Mouse (Mus musculus): ENCODE data around the gene Ccdc12. TPM values are rescaled to one million over a fixed set of nuclear protein-coding genes. Genes with fewer than 3 reads are reported as not detected.
"Not testable (repeated sequence)": the region's sequence is repeated elsewhere in the genome, so short reads cannot be mapped to it uniquely, and the experiment has no call there.

Gene Ccdc12
- polyA plus RNA-seq, 1 experiment from 2014 or later, result 88.1 TPM

GRCm38 (mm10) chr9:110672462-110673106 is 16.3 kb downstream of the Ccdc12 start:
- in situ Hi-C loops (cut with MboI; ENCODE audit: low pct_unique_long_range_greater_than_20kb), result no loop called here
- ATAC-seq, result peak; percentile 74

GRCm38 (mm10) chr9:110673107-110673752 is 16.9 kb downstream of the Ccdc12 start:
- CTCF ChIA-PET, result interaction anchor here (2.9 kb wide), 1 partner anchor 12 kb away, joined by 19 read pairs; no protein-coding TSS in a partner anchor
- no peaks in the 10 kb centered on the region for H3K27me3 ChIP-seq
- TF ChIP-seq CTCF (IDR thresholded peaks at IDR 0.05), result no peak
- in situ Hi-C loops (cut with MboI; ENCODE audit: low pct_unique_long_range_greater_than_20kb), result no loop called here
- POLR2A ChIA-PET, result interaction anchor here (0.5 kb wide), 1 partner anchor 122 kb away, joined by 3 read pairs; no protein-coding TSS in a partner anchor
- DNase-seq (ENCODE audit: low read depth, low spot score), result no peak
- no peak for ATAC-seq

More at GRCm38 (mm10) chr9:110672462-110673106, 16.3 kb downstream of the Ccdc12 start:
- POLR2A ChIA-PET, result interaction anchor here (0.5 to 1.0 kb wide), 2 partner anchors 12 to 121 kb away, joined by 3 read pairs; no protein-coding TSS in a partner anchor
- CTCF ChIA-PET, result interaction anchor here (2.9 kb wide), 1 partner anchor 13 kb away, joined by 19 read pairs; no protein-coding TSS in a partner anchor
- no peak for DNase-seq (ENCODE audit: low read depth, low spot score)
- no peak for TF ChIP-seq CTCF (IDR thresholded peaks at IDR 0.05)
- no peaks in the 10 kb centered on the region for H3K27me3 ChIP-seq

GRCm38 (mm10) chr9:110676492-110676911 is 20.2 kb downstream of the Ccdc12 start:
- in situ Hi-C loops (cut with MboI; ENCODE audit: low pct_unique_long_range_greater_than_20kb), result no loop called here
- no peak for DNase-seq (ENCODE audit: low read depth, low spot score)
- no peak for TF ChIP-seq CTCF (IDR thresholded peaks at IDR 0.05)
- H3K27me3 ChIP-seq, result no peaks in the 10 kb centered on the region
- no peak for ATAC-seq
- CTCF ChIA-PET, result no interaction called here
- POLR2A ChIA-PET, result no interaction called here

GRCm38 (mm10) chr9:110678886-110679285 is 22.6 kb downstream of the Ccdc12 start:
- DNase-seq (ENCODE audit: low read depth, low spot score), result no peak
- ATAC-seq, result no peak
- H3K27me3 ChIP-seq, result no peaks in the 10 kb centered on the region
- TF ChIP-seq CTCF (IDR thresholded peaks at IDR 0.05), result no peak
- in situ Hi-C loops (cut with MboI; ENCODE audit: low pct_unique_long_range_greater_than_20kb), result no loop called here
- CTCF ChIA-PET, result interaction anchor here (0.9 to 1.5 kb wide), 3 partner anchors 8 to 31 kb away, joined by 3 to 5 read pairs (median 3); no protein-coding TSS in a partner anchor
- POLR2A ChIA-PET, result no interaction called here

- DNase-seq (ENCODE audit: low read depth, low spot score) (no peak), ATAC-seq (peak; percentile 19)
- no peak for TF ChIP-seq CTCF (IDR thresholded peaks at IDR 0.05)
- in situ Hi-C loops (cut with MboI; ENCODE audit: low pct_unique_long_range_greater_than_20kb), result no loop called here
- ChIA-PET POLR2A (interaction anchor here (1.0 kb wide), 1 partner anchor 24 kb away, joined by 3 read pairs; no protein-coding TSS in a partner anchor), CTCF (no interaction called here)
- no peaks in the 10 kb centered on the region for H3K27me3 ChIP-seq
Observed at GRCm38 (mm10) chr9:110680736-110681507, 24.6 kb downstream of the Ccdc12 start.

GRCm38 (mm10) chr9:110681817-110682216 is 25.5 kb downstream of the Ccdc12 start:
- no peak for TF ChIP-seq CTCF (IDR thresholded peaks at IDR 0.05)
- DNase-seq (ENCODE audit: low read depth, low spot score) (no peak), ATAC-seq (no peak)
- ChIA-PET POLR2A (no interaction called here), CTCF (interaction anchor here (1.2 kb wide), 1 partner anchor 46 kb away, joined by 3 read pairs; no protein-coding TSS in a partner anchor)
- in situ Hi-C loops (cut with MboI; ENCODE audit: low pct_unique_long_range_greater_than_20kb), result no loop called here
- H3K27me3 ChIP-seq, result no peaks in the 10 kb centered on the region

GRCm38 (mm10) chr9:110682255-110682654 is 26.0 kb downstream of the Ccdc12 start:
- ChIA-PET CTCF (interaction anchor here (1.2 kb wide), 1 partner anchor 47 kb away, joined by 3 read pairs; no protein-coding TSS in a partner anchor), POLR2A (no interaction called here)
- no peaks in the 10 kb centered on the region for H3K27me3 ChIP-seq
- ATAC-seq, result no peak
- TF ChIP-seq CTCF (IDR thresholded peaks at IDR 0.05), result no peak
- DNase-seq (ENCODE audit: low read depth, low spot score), result no peak
- in situ Hi-C loops (cut with MboI; ENCODE audit: low pct_unique_long_range_greater_than_20kb), result no loop called here

GRCm38 (mm10) chr9:110682697-110683096 is 26.4 kb downstream of the Ccdc12 start:
- in situ Hi-C loops (cut with MboI; ENCODE audit: low pct_unique_long_range_greater_than_20kb); H3K27me3 ChIP-seq; POLR2A ChIA-PET; ATAC-seq; DNase-seq (ENCODE audit: low read depth, low spot score): not testable (repeated sequence)
- CTCF ChIA-PET, result interaction anchor here (1.2 kb wide), 1 partner anchor 47 kb away, joined by 3 read pairs; no protein-coding TSS in a partner anchor

GRCm38 (mm10) chr9:110683574-110684099 is 27.3 kb downstream of the Ccdc12 start:
- H3K27me3 ChIP-seq, result no peaks in the 10 kb centered on the region
- no peak for TF ChIP-seq CTCF (IDR thresholded peaks at IDR 0.05)
- CTCF ChIA-PET, result interaction anchor here (0.8 to 4.1 kb wide), 3 partner anchors 11 to 55 kb away, joined by 3 to 19 read pairs (median 4); no protein-coding TSS in a partner anchor
- in situ Hi-C loops (cut with MboI; ENCODE audit: low pct_unique_long_range_greater_than_20kb), result no loop called here
- POLR2A ChIA-PET, result interaction anchor here (0.8 kb wide), 1 partner anchor 26 kb away, joined by 6 read pairs; no protein-coding TSS in a partner anchor
- peak; percentile 20 for ATAC-seq
- no peak for DNase-seq (ENCODE audit: low read depth, low spot score)
